Mouse (Mus musculus) neural tube, embryonic 15.5 days (tissue): ENCODE results near the gene Tpx2. TPM values are rescaled to one million over a fixed set of nuclear protein-coding genes. Genes with fewer than 3 reads are reported as not detected.
A peak's percentile ranks its signal among the peaks of the same experiment; 100 is the strongest.

Source experiments
- ATAC-seq: fragments of 200-750 bp; cut with Nextera tagmentation; 2 replicates; pipeline ENCODE4 v1.8.0; 2017; ENCODE audit warnings: mild to moderate bottlenecking, moderate TSS enrichment, moderate library complexity; ENCODE audit not compliant: low FRiP score
- H3K27ac ChIP-seq: fragments of 300-500 bp; sonication (generic); replicated peaks from 2 replicates; pipeline ENCODE4 v1.5.1; 2015; ENCODE audit warnings: mild to moderate bottlenecking, inconsistent platforms
- H3K27me3 ChIP-seq: fragments of 300-500 bp; sonication (generic); replicated peaks from 2 replicates; pipeline ENCODE4 v1.6.1; 2015; ENCODE audit warnings: inconsistent platforms
- H3K36me3 ChIP-seq: fragments of 300-500 bp; sonication (generic); 2 replicates; pipeline ENCODE4 v1.6.1; 2015; ENCODE audit warnings: inconsistent platforms
- H3K4me1 ChIP-seq: fragments of 300-500 bp; sonication (generic); 2 replicates; pipeline ENCODE4 v1.6.1; 2015; ENCODE audit warnings: inconsistent platforms
- H3K4me2 ChIP-seq: fragments of 300-500 bp; sonication (generic); 2 replicates; pipeline ENCODE4 v1.6.1; 2015; ENCODE audit warnings: inconsistent platforms, mild to moderate bottlenecking, moderate library complexity
- H3K4me3 ChIP-seq: fragments of 300-500 bp; sonication (generic); replicated peaks from 2 replicates; pipeline ENCODE4 v1.5.1; 2015; ENCODE audit warnings: mild to moderate bottlenecking, inconsistent platforms
- H3K9ac ChIP-seq: fragments of 300-500 bp; sonication (generic); replicated peaks from 2 replicates; pipeline ENCODE4 v1.6.1; 2015; ENCODE audit warnings: mild to moderate bottlenecking, inconsistent platforms
- H3K9me3 ChIP-seq: fragments of 300-500 bp; sonication (generic); replicated peaks from 2 replicates; pipeline ENCODE4 v1.6.1; 2016; ENCODE audit warnings: inconsistent platforms
- WGBS: fragments of 180-500 bp; shearing (Covaris S2); methylation state at CpG from one replicate; pipeline ENCODE4 v1.1.7; 2015; ENCODE audit warnings: mixed read lengths; 5-methylcytosine and 5-hydroxymethylcytosine counted together
- polyA plus RNA-seq: library from polyadenylated mRNA; unstranded; fragments of >200 nt; fragmentation: Nextera tagmentation; extraction: Ambion mirVana; gene quantifications from 2 replicates; pipeline ENCODE4 v1.2.1, GENCODE M21; 2015

The Tpx2 gene
- polyA plus RNA-seq, 1 experiment from 2014 or later = 11.1 TPM

DNA sequence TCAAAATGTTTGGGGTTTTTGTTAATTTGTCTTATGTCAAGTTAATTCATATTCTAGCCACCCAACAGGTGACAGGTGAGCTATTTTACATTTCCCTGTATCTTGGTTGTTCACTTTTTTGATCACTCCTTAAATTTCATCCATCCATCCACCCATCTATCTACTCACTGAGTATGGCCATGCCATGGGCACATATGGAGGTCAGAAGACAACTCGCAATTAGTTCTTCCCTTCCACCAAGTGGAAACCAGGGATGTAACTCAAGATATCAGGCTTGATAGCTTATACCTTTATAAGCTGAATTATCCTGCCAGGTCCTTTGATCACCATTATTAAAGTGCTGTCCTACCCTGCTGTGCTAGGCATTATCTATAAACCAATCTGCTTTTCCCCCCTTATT, 24.0 kb upstream of the Tpx2 start:
- H3K36me3 ChIP-seq = peaks cover 12% of the 10 kb centered on the region; the same call in 1 of the 2 replicates
- no peaks in the 10 kb centered on the region for H3K9me3 ChIP-seq
- ATAC-seq = no peak
- no peak overlapping the region for H3K4me2 ChIP-seq
- no peak overlapping the region for H3K9ac ChIP-seq
- no peak overlapping the region for H3K27ac ChIP-seq
- no peak overlapping the region for H3K4me3 ChIP-seq
- H3K4me1 ChIP-seq = peaks cover 85% of the 10 kb centered on the region
- 97% methylated on average over 1 of the region's 1 CpGs for WGBS
- no peaks in the 10 kb centered on the region for H3K27me3 ChIP-seq

DNA sequence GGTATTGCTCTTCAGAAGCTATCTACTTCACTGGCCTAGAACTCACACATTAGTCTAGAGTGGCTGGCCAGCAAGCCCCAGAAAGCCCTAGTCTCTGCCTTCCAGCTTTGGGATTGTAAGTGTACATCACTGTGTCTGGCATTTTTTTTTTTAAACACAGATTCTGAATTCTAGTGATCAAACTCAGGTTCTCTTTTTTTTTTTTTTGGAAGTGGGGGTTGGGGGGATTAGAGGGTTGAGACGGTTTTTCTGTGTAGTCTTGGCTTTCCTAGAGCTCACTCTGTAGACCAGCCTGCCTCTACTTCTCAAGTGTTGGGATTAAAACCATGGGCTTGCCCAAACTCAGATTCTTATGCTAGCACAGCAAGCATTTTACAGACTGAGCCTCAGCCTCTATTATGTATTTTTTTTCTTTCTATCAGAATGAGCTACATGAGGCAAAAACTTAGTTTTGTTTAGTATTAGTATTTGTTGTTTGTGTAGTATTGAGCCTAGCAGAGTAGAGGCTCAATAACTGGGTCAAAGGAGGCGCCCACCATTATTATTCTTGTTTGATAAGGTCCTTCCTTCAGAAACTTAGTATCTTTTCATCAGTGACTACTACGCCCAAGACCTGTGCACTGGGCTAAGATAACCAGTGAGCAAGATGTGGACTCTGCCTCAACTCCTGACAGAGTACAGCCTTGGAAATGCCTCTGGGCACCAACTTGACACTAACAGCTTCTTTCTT, 23.2 kb upstream of the Tpx2 start:
- 90% methylated on average over 3 of the region's 3 CpGs for WGBS
- no peaks in the 10 kb centered on the region for H3K9me3 ChIP-seq
- peaks cover 12% of the 10 kb centered on the region; the same call in 1 of the 2 replicates for H3K36me3 ChIP-seq
- H3K9ac ChIP-seq = no peak overlapping the region
- no peak overlapping the region for H3K4me3 ChIP-seq
- H3K27me3 ChIP-seq = no peaks in the 10 kb centered on the region
- no peak overlapping the region for H3K27ac ChIP-seq
- no peak for ATAC-seq
- H3K4me2 ChIP-seq = no peak overlapping the region
- peaks cover 91% of the 10 kb centered on the region for H3K4me1 ChIP-seq

DNA sequence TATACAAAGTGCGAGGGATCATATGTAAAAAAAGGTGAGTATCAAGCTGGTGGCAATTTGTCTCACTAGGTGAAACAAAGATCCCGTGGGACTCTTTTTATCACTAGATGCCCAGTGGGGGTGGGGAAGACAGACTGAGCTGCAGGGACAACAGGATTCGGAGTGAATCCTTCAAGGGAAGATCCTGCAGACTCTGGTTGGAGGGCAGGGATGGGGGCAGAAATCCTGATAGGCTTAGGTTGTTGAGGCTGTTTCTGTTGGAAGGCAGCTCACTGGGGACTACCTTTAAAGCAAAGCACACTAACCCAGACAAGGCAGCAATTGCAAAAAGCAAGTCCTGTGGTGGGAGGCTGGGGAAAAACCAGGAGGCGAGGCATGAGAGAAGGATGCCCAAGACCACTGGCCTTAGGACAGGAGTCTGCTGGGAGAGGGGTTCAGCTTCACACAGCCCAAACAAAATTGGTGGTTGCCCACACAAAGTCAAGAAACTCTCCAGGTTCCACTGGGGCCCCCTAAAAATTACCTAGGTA, 22.5 kb upstream of the Tpx2 start:
- H3K4me3 ChIP-seq = no peak overlapping the region
- H3K4me1 ChIP-seq = peaks cover 87% of the 10 kb centered on the region
- WGBS = 80% methylated on average over 4 of the region's 4 CpGs
- no peaks in the 10 kb centered on the region for H3K27me3 ChIP-seq
- H3K9me3 ChIP-seq = no peaks in the 10 kb centered on the region
- no peak overlapping the region for H3K27ac ChIP-seq
- no peak overlapping the region for H3K4me2 ChIP-seq
- peaks cover 12% of the 10 kb centered on the region; the same call in 1 of the 2 replicates for H3K36me3 ChIP-seq
- no peak for ATAC-seq
- H3K9ac ChIP-seq = no peak overlapping the region

DNA sequence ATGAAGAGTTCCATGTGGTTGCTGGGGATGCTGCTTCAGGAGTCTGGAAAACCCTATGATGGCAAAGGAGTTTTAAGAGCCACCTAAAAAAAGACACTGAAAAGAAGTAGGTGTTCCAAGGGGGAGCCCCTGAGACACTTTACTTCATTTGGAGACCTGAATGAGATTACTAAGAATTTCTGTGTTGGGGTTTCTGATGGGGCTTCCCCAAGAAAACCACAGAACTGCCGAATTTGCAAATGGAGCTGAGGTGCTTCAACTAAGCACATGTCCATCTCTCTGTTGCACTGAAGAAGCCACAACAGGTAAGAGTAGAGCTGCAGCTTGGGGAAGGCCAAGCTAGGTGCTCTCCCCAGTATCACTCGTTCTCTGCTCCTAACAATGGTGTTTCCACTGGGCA, 22.1 kb upstream of the Tpx2 start:
- Histone ChIP-seq H3K4me3 (no peak overlapping the region), H3K4me2 (peak overlapping the region; percentile 80), H3K36me3 (0 out of 2 replicates have a peak, but pooled peaks cover 12% of the 10 kb centered on the region), H3K27me3 (no peaks in the 10 kb centered on the region), H3K27ac (no peak overlapping the region), H3K4me1 (peaks cover 82% of the 10 kb centered on the region), H3K9me3 (no peaks in the 10 kb centered on the region), H3K9ac (no peak overlapping the region)
- no peak for ATAC-seq
- WGBS = 88% methylated on average over 2 of the region's 2 CpGs

DNA sequence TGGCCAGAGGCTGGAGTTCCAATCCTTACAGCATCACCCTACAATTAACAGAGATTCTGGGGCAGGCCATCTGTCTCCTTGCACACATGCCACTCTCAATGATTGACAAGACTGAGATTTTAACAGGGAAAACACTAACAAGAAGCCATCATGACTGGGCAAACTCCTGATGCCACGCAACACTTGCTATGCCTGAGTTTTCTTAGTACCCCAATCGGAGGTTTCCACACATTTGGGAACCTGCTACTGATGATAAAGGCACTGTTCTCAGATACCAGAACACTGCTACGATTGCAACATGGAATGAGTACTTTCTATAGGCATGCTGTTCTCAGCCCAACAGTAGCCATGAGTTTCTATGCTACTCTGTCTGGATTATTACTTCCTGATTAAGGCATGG, 21.3 kb upstream of the Tpx2 start:
- no peak overlapping the region for H3K27ac ChIP-seq
- H3K36me3 ChIP-seq = 0 out of 2 replicates have a peak, but pooled peaks cover 12% of the 10 kb centered on the region
- H3K9me3 ChIP-seq = no peaks in the 10 kb centered on the region
- peak overlapping the region; percentile 65; the same call in 1 of the 2 replicates for H3K4me3 ChIP-seq
- peaks cover 74% of the 10 kb centered on the region for H3K4me1 ChIP-seq
- no peak for ATAC-seq
- peak overlapping the region; percentile 80 for H3K4me2 ChIP-seq
- 0 out of 2 replicates have a peak overlapping the region, but pooled peaks have one; percentile 30 for H3K9ac ChIP-seq
- WGBS = 89% methylated on average over 3 of the region's 3 CpGs
- H3K27me3 ChIP-seq = no peaks in the 10 kb centered on the region

DNA sequence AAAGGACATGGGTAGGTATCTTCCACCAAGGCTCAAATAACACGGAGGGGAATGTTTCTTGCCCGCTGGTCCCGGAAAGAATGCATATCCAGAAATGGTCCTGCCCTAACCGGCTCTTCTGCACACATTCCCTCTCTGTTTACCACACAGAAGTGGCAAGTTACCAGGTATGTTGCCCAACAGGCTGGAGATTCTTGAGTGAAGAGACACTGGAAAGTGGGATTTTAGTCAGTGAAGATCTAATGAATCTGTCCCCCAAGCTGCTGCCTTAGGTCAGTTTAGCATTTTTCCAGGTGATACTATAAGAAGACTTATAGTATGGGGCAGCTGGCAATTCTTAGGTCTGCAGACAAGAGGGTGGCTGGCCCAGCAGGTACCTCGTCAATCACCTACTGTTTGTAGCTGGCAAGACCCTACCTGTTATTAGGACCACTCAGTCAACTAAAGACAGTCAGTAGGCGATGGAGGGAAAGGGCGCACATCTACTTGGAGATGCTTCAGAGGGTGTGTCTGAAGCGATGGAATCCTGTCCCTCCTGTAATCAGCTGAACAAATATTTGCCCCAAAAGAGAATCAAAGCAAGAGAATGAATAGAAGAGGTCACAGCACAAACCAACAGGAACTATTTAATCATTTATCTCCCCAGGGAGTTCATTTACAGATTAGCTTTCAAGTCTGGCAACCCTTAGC, 20.3 kb upstream of the Tpx2 start:
- no peak for ATAC-seq
- Histone ChIP-seq H3K4me1 (peaks cover 68% of the 10 kb centered on the region), H3K9me3 (no peaks in the 10 kb centered on the region), H3K4me3 (peak overlapping the region; percentile 65), H3K4me2 (peak overlapping the region; percentile 80), H3K27ac (no peak overlapping the region), H3K27me3 (no peaks in the 10 kb centered on the region), H3K9ac (peak overlapping the region; percentile 75; the same call in 1 of the 2 replicates), H3K36me3 (0 out of 2 replicates have a peak, but pooled peaks cover 8% of the 10 kb centered on the region)
- 81% methylated on average over 8 of the region's 8 CpGs for WGBS

DNA sequence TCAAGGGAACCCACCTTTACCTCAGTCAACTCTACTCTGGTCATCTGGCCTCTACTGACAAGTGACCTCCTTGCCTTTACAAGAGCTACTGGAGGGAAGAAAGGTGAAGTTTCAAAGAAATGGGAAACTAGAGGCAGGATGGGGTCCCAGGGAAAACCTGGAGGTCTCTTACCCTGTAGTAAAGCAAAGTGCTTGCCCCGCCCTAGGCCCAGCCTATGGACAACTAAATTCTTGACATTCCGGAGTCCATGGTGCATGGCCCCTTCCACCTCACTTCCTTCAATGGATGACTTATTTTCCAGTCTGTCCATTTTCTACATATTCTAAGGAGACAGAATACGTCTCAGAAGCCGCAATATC, 19.8 kb upstream of the Tpx2 start:
- Histone ChIP-seq H3K4me3 (peak overlapping the region; percentile 65), H3K9ac (peak overlapping the region; percentile 75; the same call in 1 of the 2 replicates), H3K36me3 (0 out of 2 replicates have a peak, but pooled peaks cover 8% of the 10 kb centered on the region), H3K9me3 (no peaks in the 10 kb centered on the region), H3K27me3 (no peaks in the 10 kb centered on the region), H3K27ac (no peak overlapping the region), H3K4me1 (peaks cover 64% of the 10 kb centered on the region), H3K4me2 (peak overlapping the region; percentile 80)
- WGBS = 73% methylated on average over 4 of the region's 4 CpGs
- no peak for ATAC-seq

DNA sequence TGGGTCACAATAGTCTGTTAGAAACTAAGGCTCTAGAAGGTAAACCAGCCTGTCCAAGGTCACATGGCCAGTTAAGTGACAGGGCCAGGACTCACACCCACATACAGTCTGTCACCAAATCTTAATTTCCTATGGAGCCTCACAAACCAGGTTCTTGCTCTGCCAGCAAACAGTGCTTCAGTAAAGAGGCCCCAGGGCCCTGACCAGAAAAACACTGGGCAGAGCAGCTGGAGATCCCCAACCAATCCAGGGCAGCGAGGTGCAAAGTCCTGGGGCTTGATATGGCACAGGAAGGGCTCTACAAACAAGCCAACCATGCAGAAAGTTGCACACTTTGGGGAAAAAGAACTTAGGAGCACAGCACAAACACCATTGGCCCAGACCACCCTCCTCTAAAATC, 19.2 kb upstream of the Tpx2 start:
- peak overlapping the region; percentile 80 for H3K4me2 ChIP-seq
- 61% methylated on average over 1 of the region's 1 CpGs for WGBS
- no peak for ATAC-seq
- peak overlapping the region; percentile 65 for H3K4me3 ChIP-seq
- peaks cover 62% of the 10 kb centered on the region for H3K4me1 ChIP-seq
- no peak overlapping the region for H3K27ac ChIP-seq
- H3K9ac ChIP-seq = peak overlapping the region; percentile 75
- no peaks in the 10 kb centered on the region for H3K9me3 ChIP-seq
- 0 out of 2 replicates have a peak, but pooled peaks cover 8% of the 10 kb centered on the region for H3K36me3 ChIP-seq
- H3K27me3 ChIP-seq = no peaks in the 10 kb centered on the region

DNA sequence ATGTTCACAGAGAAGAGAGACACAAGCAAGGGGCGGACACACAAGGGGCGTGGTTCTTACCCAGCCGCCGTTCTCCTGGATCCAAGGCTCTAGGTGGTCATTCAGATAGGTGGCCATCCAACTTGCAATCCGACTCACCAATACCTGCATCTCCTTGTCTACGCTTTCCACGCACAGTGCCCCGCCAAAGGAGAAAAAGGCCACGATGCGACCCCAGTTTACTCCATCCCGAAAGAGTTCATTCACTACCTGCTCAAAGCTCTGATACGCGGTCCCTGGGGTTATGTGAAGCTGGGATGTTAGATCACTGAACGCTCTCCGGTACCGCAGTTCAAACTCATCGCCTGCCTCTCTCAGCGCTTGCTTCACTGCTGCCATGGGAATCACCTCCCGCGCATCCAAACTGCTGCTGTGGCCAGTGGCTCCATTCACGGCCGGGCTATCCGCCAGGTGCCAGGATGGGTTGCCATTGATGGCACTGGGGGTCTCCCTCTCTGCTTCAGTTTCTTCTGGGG, 18.3 kb upstream of the Tpx2 start:
- H3K4me1 ChIP-seq = peaks cover 53% of the 10 kb centered on the region
- ATAC-seq = no peak

DNA sequence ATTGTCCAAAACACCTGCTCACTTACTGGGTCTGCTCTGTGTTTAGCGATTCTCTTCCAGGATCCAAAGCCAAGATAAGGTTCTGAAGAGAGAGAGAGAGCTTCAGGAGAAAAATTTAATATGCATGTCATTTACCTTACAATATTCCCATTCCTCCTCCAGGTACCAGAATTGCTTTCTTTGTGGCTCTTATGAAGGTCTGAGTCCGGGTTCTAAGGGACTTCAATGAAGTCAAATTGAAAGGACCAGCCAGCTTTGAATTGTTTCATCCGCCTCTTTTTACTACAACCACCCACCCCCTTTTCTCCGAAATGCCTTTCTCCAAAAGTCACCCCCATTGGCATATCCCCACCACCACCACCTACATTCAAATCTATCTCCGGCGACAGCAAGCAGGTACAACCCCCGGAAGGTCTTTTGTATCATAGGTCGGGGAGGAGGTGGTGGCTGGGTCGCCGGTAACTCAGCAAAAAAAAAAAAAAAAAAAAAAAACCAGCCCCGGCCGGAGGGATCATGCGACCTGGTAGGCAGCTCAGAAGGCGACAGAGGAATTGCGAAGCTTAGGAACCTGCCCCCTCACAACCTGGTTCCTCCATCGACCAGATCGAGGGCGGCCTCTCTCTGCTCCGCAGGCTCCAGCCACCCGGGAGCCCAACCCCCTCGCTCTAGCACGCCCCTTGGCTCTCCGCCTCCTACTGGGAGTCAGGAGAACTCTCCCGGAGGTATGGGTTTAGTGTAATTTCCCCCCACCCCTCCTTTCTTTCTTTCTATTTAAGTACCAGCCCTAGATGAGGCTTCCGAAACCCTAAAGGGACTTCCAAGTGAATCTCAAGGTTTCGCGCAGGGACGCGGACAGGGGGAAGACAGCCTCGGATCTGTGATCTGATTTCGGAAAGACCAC, 17.5 kb upstream of the Tpx2 start:
- ATAC-seq = peak; percentile 85
- peak overlapping the region; percentile 65 for H3K4me3 ChIP-seq
- H3K27me3 ChIP-seq = no peaks in the 10 kb centered on the region
- peaks cover 45% of the 10 kb centered on the region for H3K4me1 ChIP-seq
- 0 out of 2 replicates have a peak, but pooled peaks cover 8% of the 10 kb centered on the region for H3K36me3 ChIP-seq
- peak overlapping the region; percentile 75 for H3K9ac ChIP-seq
- under 1% methylated on average over 31 of the region's 31 CpGs for WGBS
- peak overlapping the region; percentile 94 for H3K27ac ChIP-seq
- H3K4me2 ChIP-seq = peak overlapping the region; percentile 80
- no peaks in the 10 kb centered on the region for H3K9me3 ChIP-seq

More for the DNA sequence above, 18.3 kb upstream of the Tpx2 start:
- 0 out of 2 replicates have a peak, but pooled peaks cover 8% of the 10 kb centered on the region for H3K36me3 ChIP-seq
- H3K4me2 ChIP-seq = peak overlapping the region; percentile 80
- H3K9ac ChIP-seq = peak overlapping the region; percentile 75
- no peaks in the 10 kb centered on the region for H3K27me3 ChIP-seq
- peak overlapping the region; percentile 65 for H3K4me3 ChIP-seq
- H3K9me3 ChIP-seq = no peaks in the 10 kb centered on the region
- WGBS = 46% methylated on average over 23 of the region's 23 CpGs
- H3K27ac ChIP-seq = peak overlapping the region; percentile 94
